Mouse (Mus musculus) C2C12 (cell line): ENCODE results near the gene Rad9b. TPM values are rescaled to one million over a fixed set of nuclear protein-coding genes. Genes with fewer than 3 reads are reported as not detected.

Experiments
- H3K27me3 ChIP-seq: one replicate; pipeline ENCODE4 v1.6.1; 2011; ENCODE audit not compliant: control insufficient read depth, insufficient read depth, insufficient read length
- H3K36me3 ChIP-seq: one replicate; pipeline ENCODE4 v1.6.1; 2011; ENCODE audit not compliant: control insufficient read depth, insufficient read depth
- H3K4me3 ChIP-seq: one replicate; pipeline ENCODE4 v1.5.1; 2011; ENCODE audit warnings: mild to moderate bottlenecking, control low read depth; ENCODE audit not compliant: poor library complexity, insufficient read depth, severe bottlenecking
- H3K79me2 ChIP-seq: one replicate; pipeline ENCODE4 v1.6.1; 2011; ENCODE audit not compliant: control insufficient read depth, insufficient read depth
- H3K79me3 ChIP-seq: one replicate; pipeline ENCODE4 v1.6.1; 2011; ENCODE audit warnings: low read depth, control low read depth
- H3ac ChIP-seq: one replicate; pipeline ENCODE3; 2011; ENCODE audit warnings: low read depth; ENCODE audit not compliant: control insufficient read depth, insufficient read length
- CEBPB ChIP-seq: IDR thresholded peaks from one replicate; pipeline ENCODE4 v1.6.1; 2011; ENCODE audit warnings: low read depth, mild to moderate bottlenecking, control low read depth, moderate library complexity
- CTCF ChIP-seq: IDR thresholded peaks from one replicate; pipeline ENCODE4 v1.5.1; 2011; ENCODE audit not compliant: control insufficient read depth, insufficient read depth, insufficient read length
- FOSL1 ChIP-seq: IDR thresholded peaks from one replicate; pipeline ENCODE4 v1.8.0; 2011; ENCODE audit warnings: mild to moderate bottlenecking, low read length; ENCODE audit not compliant: poor library complexity, insufficient read depth, severe bottlenecking
- MAX ChIP-seq: IDR thresholded peaks from one replicate; pipeline ENCODE4 v1.6.1; 2011; ENCODE audit warnings: mild to moderate bottlenecking, control low read depth
- MYOD1 ChIP-seq: IDR thresholded peaks from one replicate; pipeline ENCODE4 v1.6.1; 2011; ENCODE audit warnings: low read depth; ENCODE audit not compliant: control insufficient read depth, insufficient read length
- MYOG ChIP-seq: IDR thresholded peaks from one replicate; pipeline ENCODE4 v1.6.1; 2011; ENCODE audit not compliant: control insufficient read depth, insufficient read length; ENCODE audit errors: extremely low read depth
- USF1 ChIP-seq: IDR thresholded peaks from one replicate; pipeline ENCODE4 v1.6.1; 2011; ENCODE audit warnings: low read depth, mild to moderate bottlenecking, control low read depth, moderate library complexity
- polyA plus RNA-seq: library from polyadenylated mRNA; unstranded; fragments of >200 nt; fragmentation: generic; extraction: Trizol; gene quantifications from one replicate; pipeline ENCODE4 v1.2.1, GENCODE M21; 2012; ENCODE audit warnings: missing spikeins

The Rad9b gene
- polyA plus RNA-seq, 1 experiment: 0.73 TPM

- peaks cover 62% of the 10 kb centered on the region for H3K36me3 ChIP-seq
- peaks cover 13% of the 10 kb centered on the region for H3K79me2 ChIP-seq
- no peak overlapping the region for H3K4me3 ChIP-seq
- H3K79me3 ChIP-seq: no peaks in the 10 kb centered on the region
- H3ac ChIP-seq: no peak overlapping the region
- H3K27me3 ChIP-seq: no peaks in the 10 kb centered on the region
- no peak for TF ChIP-seq MAX
Measured at GRCm38 (mm10) chr5:122400628-122401302, 46.7 kb upstream of the Rad9b start.

DNA sequence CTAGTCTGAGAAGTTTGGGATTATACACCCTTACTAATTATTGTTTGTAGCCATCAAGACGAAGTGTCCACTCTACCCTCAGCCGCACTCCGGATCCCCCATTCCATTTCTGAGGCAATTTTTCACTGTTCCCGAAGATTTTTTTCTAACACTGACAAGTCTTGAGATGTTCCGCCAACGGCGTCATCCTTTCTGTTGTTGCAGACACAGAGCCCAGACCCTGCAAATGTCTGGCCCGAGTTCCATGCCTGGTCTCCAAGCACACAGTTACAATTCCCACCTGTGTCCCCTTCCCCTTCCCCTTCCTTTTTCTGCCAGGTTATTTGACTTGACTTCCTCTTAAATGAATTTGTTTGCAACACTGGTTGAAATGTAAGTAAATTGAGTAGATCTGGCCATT, 45.8 kb upstream of the Rad9b start:
- peaks cover 3% of the 10 kb centered on the region for H3K79me3 ChIP-seq
- peaks cover 18% of the 10 kb centered on the region for H3K79me2 ChIP-seq
- H3K4me3 ChIP-seq: no peak overlapping the region
- peaks cover 53% of the 10 kb centered on the region for H3K36me3 ChIP-seq
- H3K27me3 ChIP-seq: no peaks in the 10 kb centered on the region
- no peak overlapping the region for H3ac ChIP-seq
- no peak for TF ChIP-seq CEBPB
- TF ChIP-seq MAX: no peak

DNA sequence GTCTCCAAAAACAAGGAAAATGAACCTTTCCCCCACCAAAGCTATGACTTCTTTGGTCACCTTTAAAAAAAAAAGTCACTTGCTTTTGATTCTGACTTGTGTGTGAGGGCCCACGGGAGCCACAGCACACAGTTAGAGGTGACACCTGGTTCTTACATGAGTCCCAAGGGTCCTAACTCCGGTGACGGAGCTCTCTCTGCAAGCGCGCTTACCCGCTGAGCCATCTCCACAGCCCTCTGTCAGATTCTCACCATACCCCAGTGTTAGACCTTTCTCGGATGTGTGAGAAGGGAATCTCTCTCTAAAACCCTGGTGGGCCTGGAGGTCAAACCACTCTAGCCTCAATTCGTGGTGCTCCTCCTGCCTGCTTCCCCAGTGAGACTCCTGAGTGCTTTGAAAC, 43.5 kb upstream of the Rad9b start:
- H3K36me3 ChIP-seq: peaks cover 29% of the 10 kb centered on the region
- no peaks in the 10 kb centered on the region for H3K27me3 ChIP-seq
- TF ChIP-seq MYOG (no peak), CEBPB (no peak), MYOD1 (no peak), FOSL1 (no peak), CTCF (no peak), USF1 (no peak), MAX (no peak)

GRCm38 (mm10) chr5:122396791-122397190, 42.8 kb upstream of the Rad9b start:
- no peak for TF ChIP-seq USF1
- TF ChIP-seq MYOD1: no peak
- TF ChIP-seq FOSL1: no peak
- no peak for TF ChIP-seq MYOG
- H3K79me2 ChIP-seq: peaks cover 42% of the 10 kb centered on the region
- H3ac ChIP-seq: no peak overlapping the region
- H3K4me3 ChIP-seq: no peak overlapping the region
- H3K79me3 ChIP-seq: peaks cover 15% of the 10 kb centered on the region
- no peaks in the 10 kb centered on the region for H3K27me3 ChIP-seq
- H3K36me3 ChIP-seq: peaks cover 22% of the 10 kb centered on the region

More for the DNA sequence above, 43.5 kb upstream of the Rad9b start:
- Histone ChIP-seq H3K79me3 (peaks cover 11% of the 10 kb centered on the region), H3ac (no peak overlapping the region), H3K79me2 (peaks cover 35% of the 10 kb centered on the region), H3K4me3 (no peak overlapping the region)

GRCm38 (mm10) chr5:122393887-122394286, 39.9 kb upstream of the Rad9b start:
- TF ChIP-seq FOSL1: no peak
- peak; percentile 57 for TF ChIP-seq CTCF
- Histone ChIP-seq H3K36me3 (peaks cover 12% of the 10 kb centered on the region), H3ac (no peak overlapping the region), H3K27me3 (no peaks in the 10 kb centered on the region), H3K79me3 (peaks cover 15% of the 10 kb centered on the region), H3K4me3 (no peak overlapping the region), H3K79me2 (peaks cover 36% of the 10 kb centered on the region)

DNA sequence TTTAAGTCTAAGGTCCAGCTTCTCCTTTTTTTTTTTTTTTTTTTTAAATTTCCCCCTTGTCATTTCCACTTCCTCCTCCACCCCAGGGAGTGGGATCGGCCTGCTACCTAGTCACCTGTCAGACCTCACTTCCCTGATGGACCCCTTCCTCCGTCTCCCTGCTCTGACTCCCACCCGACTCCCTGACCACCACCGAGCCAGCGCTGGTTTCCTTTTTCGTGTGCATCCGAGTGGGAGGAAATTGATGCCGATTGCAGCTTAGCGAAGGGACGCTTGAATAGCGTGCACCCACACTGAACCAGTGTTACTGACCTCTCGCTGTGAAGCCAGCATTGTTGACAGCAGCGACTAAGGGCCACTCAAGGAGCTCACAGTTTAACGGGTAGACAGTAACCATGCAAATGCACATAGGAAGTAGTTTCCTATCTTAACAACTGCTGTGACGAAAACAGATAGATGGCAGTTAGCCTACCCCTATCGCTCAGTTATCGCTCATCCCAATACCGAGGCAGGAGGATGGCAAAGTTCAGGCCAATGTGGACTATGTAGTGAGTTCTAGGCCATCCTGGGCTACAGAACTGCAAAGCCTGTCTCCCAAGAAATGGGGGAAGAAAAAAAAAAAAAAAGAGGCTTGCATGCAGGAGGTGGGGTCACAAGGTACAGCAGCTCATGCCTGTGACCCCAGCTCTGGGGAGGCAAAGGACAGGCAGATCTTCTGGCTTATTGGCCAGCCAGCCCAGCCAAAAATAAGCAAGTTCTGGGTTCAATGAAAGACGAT, 38.4 kb upstream of the Rad9b start:
- H3K79me2 ChIP-seq: peaks cover 32% of the 10 kb centered on the region
- H3K79me3 ChIP-seq: peaks cover 15% of the 10 kb centered on the region
- H3K27me3 ChIP-seq: no peaks in the 10 kb centered on the region
- H3ac ChIP-seq: peak overlapping the region; percentile 55
- H3K4me3 ChIP-seq: peak overlapping the region; percentile 66
- peaks cover 8% of the 10 kb centered on the region for H3K36me3 ChIP-seq
- TF ChIP-seq MYOG: no peak
- TF ChIP-seq MYOD1: no peak
- TF ChIP-seq FOSL1: no peak
- no peak for TF ChIP-seq CTCF
- no peak for TF ChIP-seq MAX
- TF ChIP-seq CEBPB: no peak
- no peak for TF ChIP-seq USF1
